Mouse (Mus musculus): ENCODE data around the gene Hspb11.

GRCm38 (mm10) chr4:107291611-107292272 is 38.3 kb downstream of the Hspb11 start:
- TF ChIP-seq POLR2A (IDR thresholded peaks at IDR 0.05; ENCODE audit: borderline replicate concordance, extremely low read depth, low read depth, low read length): no peak
- TF ChIP-seq CTCF (IDR thresholded peaks at IDR 0.05; ENCODE audit: insufficient read depth, low read length): no peak
